Mouse (Mus musculus) layer of hippocampus, postnatal 25 days (tissue): ENCODE measurements around the gene Birc5. TPM values are rescaled to one million over a fixed set of nuclear protein-coding genes. Genes with fewer than 3 reads are reported as not detected.
A peak's percentile ranks its signal among the peaks of the same experiment; 100 is the strongest.

Experiments
- DNase-seq, 2 experiments: peaks; one replicate each; pipeline ENCODE4 v3.0.0; 2022; ENCODE audit warnings: mixed read lengths in 2 of 2, low spot score in 1 of 2; ENCODE audit errors: extremely low spot score in 1 of 2
- total RNA-seq, 2 experiments: library from RNA; stranded (reverse); gene quantifications; 2 replicates each; pipeline ENCODE4 v1.2.3; 2021

Gene Birc5
- total RNA-seq, 2 experiments from 2014 or later: 1.2 to 1.3 TPM

GRCm38 (mm10) chr11:117852875-117853274, 3.8 kb downstream of the Birc5 start:
- no peak for DNase-seq

DNA sequence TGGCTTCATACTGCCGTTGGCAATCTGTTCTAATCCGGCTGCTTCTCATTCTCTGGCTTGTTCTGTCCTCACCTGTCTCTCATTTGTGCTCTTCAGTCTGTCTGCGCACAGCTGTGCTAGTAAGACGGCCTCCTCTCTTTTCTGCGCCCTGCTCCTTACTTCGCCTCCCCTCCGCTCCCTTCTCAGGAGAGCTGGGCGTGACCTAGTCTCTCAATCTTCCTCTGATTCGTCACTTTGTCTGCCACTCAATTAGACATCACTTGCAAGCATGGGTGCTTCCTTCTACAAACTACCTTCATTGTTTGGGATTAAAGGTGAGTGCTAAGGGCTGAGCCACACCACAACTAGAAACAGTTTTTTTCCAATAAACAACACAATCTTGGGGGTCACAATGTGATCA, 5.2 kb downstream of the Birc5 start:
- no peak for DNase-seq

GRCm38 (mm10) chr11:117855360-117855759, 6.3 kb downstream of the Birc5 start:
- no peak for DNase-seq

DNA sequence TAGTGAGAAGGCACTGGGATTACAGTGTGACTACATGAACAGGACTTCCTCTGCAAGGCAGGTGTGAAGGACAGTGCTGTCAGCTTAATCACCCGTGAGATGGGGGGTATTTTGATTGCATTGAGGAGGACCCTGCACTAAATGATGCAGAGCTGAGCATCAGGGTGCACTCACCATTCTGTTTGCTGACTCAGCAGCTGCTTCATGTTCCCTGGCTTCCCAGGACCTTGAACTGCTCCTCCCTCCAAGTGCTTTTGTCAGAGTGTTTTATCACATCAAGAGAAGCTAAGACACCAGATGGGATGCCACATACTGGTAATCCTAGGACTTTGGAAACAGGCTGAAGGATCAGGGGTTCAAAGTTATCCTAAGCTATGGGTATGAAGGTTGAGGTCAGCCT, 6.9 kb downstream of the Birc5 start:
- no peak for DNase-seq

DNA sequence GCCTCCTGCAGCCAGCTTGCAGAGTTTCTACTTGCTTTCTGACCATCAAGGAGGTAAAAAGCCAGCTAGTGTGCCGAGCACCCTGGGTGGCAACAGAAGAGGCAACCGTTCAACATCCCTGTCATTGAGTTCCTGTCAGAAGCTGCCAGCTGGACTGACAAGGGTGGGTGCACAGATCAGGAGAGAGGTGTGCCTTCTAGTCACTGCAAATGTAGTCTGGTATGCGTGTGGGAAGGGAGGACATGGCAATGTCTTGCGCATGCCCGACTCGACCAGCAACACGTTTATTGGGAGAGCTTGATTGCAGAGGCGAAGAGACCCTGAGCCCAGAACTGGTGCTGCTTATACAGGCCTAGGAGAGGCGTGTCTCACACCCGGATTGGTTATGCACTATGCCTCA, 8.4 kb downstream of the Birc5 start:
- no peak for DNase-seq

- DNase-seq: no peak
Observed at GRCm38 (mm10) chr11:117858392-117858791, 9.3 kb downstream of the Birc5 start.

DNA sequence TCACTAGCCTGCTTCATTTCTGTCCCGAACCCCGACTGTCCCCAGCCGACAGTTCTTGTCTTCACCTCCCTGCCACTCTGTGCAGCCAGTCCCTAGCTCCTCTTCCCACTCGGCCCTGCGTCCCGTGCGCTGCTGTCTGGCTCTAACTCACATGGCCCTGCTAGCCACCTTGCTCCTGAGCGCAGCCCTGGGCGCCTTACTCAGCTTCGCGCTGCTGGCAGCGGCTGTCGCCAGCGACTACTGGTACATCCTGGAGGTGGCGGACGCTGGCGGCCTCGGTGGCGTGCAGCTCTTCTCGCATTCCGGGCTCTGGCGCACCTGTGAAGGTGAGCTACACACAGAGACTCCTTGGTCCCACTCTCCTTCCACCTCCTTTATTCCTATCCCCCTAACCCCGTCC, 11.6 kb downstream of the Birc5 start, which contains the start of gene Tmem235:
Tmem235 (plus strand) TSS at position 152 of the 400 bp plus-strand sequence.
- DNase-seq: no peak

- DNase-seq: no peak
Observed at GRCm38 (mm10) chr11:117863174-117863856, 14.3 kb downstream of the Birc5 start.

GRCm38 (mm10) chr11:117864805-117865204, 15.8 kb downstream of the Birc5 start:
- no peak for DNase-seq

GRCm38 (mm10) chr11:117865988-117866387, 16.9 kb downstream of the Birc5 start:
- DNase-seq: no peak

- DNase-seq: peak; percentile 61 to 68
Observed at GRCm38 (mm10) chr11:117870688-117871365, 21.8 kb downstream of the Birc5 start.

DNA sequence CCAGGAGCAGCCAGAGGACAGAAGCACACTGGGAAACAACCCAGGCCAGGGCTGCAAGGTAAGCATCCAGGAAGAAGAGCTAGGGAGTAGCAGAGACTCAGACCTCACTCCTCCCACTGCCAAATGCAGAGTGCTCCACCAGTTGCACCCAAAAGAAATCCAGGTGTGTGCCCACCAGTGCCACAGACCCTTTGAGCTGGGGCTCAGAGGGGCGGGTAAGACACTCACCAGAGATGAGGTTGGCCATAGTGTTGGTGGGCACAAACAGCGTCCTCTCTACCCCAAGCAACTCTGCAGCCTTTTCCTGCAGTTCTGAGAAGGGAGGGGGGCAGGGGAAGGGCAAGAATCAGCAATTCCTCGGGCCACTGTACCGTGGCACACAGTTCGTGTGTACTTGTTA, 22.3 kb downstream of the Birc5 start:
- DNase-seq: no peak

DNA sequence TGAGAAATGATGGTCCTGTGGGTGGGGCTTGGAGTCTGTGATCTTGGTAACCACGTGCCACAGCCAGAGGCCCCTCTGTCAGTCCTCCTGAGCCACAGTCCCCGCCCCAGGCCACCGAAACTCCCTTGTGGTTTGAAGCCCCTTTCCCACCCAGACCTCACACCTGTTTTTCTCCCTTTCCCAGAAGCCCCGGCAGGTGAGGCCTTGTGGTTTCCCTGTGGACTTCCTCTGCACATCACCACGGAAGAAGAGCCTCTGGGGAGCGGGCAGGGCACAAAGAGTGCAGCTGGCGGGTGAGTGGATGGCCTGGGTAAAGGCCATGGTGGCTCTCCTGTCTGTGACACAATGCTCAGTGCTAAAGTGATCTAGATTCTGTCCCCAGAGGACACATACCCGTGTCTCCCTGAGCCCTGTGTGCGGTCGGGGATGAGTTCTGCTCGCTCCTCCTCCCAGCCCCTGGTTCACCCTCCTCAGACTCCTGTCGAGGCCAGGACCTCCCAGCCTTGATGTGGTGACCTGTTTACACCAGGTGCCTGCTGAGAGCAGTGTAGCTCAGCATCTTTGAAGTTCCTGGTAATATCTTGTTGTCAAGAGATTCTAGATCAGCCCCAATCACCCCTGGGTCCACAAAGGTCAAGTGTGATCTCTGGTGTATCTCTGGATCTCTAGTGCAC, 23.0 kb downstream of the Birc5 start:
- DNase-seq: no peak

DNA sequence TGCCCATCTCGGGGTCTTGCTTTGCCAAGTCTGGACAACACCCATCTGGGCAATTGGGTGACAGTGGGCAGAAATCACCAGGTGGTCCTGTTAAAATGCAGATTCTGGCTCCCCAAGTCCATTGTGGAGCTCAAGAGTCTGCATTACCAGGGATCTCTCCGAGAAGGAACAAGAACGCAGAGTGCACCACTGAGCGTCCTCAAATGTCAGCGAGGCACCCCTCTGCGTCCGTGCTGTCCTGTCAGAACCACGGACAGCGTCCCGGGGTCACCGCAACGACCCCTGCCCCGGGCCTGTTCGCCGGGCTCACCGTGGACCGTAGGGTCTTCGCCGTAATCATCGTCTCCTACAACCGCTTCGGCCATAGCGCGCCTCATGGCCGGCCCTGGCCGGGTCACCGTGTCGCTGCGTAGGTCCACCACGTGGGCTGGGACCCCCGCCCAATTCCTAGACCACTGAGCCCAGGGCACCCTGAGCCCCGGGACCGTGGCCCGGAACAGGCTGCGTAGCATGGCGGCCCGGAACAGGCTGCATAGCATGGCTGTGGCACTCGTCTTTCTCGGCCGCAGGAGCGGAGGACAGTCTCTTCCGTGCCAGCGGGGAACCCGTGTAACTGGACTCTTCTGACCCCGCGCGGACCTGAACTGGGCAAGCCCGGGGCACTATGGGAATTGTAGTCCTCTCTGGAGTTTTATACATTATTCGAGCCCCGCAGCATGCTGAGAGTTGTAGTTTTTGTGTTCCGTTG, 24.0 kb downstream of the Birc5 start, which contains the start of gene Tha1:
Tha1 (minus strand) TSS at position 621 of the 748 bp plus-strand sequence.
- DNase-seq: peak; percentile 52 to 62

DNA sequence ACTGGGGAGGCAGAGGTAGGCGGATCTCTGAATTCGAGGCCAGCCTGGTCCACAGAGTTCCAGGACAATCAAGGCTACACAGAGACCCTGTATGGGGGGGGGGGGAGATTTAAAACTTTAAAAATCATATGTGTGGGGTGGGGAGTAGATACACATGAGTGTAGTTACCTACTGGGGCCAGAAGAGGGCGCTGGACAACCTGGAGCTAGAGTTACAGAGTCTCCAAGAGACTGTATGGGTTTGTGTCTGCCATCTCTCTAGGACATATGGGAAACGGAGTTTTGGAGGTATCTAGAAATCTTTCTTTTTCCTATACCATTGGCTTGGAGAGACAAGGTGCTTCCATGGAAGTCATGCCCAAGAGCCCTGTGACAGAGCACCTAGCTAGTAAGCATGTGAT, 25.4 kb downstream of the Birc5 start:
- DNase-seq: no peak

GRCm38 (mm10) chr11:117875681-117876080, 26.6 kb downstream of the Birc5 start:
- DNase-seq: no peak

DNA sequence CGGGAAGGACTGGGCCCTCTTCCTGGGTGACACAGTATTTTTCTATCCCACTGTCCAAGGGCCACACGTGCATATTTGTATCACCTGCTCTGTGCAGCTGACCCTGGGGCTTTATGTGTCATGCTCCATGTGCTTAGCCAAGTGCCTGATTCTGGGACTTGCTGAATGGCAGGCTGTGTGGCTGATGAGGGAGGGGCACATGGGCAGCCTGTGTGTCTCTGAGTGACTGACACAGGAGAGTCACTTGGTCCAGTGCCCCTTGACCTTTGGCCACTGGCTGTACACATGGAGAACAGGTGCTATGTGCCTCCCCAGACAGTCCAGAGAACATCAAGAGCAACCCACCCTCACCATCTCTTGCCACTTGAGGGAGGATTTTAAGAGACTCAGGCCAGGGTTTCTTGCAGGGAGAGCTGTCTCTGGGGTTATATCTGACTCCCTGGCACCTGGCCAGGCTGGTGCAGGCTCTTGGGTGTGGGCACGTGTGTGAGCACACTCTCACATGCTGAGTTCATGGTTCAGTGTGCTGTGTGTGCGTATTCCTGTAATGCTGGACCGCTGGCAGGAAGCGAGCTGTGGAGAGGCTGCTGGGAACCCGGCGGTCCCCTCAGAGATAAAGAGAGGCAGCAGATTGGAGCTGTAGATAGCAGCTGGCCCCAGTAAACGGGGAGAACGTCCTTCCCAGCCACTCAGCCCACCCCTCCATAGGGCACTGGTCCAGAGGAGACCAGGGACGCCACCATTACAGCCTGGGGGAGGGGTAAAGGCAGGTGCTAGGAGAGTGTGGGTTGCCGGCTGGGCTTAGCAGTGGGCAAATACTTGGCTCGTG, 29.1 kb downstream of the Birc5 start:
- DNase-seq: peak in 1 of 2 experiments; percentile 44

- DNase-seq: no peak
Observed at GRCm38 (mm10) chr11:117878892-117879291, 29.8 kb downstream of the Birc5 start.

- DNase-seq: no peak
Observed at GRCm38 (mm10) chr11:117879676-117880075, 30.6 kb downstream of the Birc5 start.
